ENCODE assay signal across 11 mouse cellular contexts in the genomic region with DNA sequence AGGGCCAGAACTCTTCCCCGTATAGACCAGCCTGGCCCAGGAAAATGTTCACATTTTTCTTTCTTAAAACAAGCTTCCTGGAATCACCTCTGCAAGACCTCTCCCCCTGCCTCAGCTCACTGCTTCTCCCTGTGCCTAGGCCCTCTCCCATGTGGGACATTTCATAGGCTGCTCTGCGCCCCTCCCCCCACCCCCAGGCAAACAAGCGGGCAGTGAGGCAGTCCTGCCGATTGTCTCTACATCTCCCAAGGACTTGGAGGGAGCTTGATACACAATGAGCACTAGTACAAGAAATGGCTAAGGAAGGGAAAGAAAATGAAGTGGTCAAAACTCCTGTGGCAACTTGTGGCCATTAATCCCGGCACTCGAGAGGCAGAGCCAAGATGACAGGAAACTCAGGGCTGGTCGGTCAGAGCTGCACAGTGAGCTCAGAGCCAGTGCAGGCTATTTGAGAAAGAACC. TPM values are rescaled to one million over a fixed set of nuclear protein-coding genes. Genes with fewer than 3 reads are reported as not detected.
DNase-seq lines count a peak whose midpoint lies in the region; ATAC-seq and TF ChIP-seq lines count a peak whose summit lies in the region.
"Had no signal": no experiment of that assay in that cellular context is flagged by ENCODE, and none has a peak within 500 bp of the region (broad histone marks: within the 10 kb centered on the region; RNA-seq: fewer than 3 reads in every experiment).

No protein-coding gene starts in this region.

- in situ Hi-C loops in CH12.LX (cut with MboI; ENCODE audit: low pct_ligation_motif_present, low pct_unique_long_range_greater_than_20kb, low sequenced_read_pairs), result no loop called here
- in situ Hi-C loops in ES-E14 (cut with MboI; ENCODE audit: low sequenced_read_pairs in 2 of 2, unreplicated experiment in 2 of 2), result no loop called here

- H3K9me3 ChIP-seq in hindbrain, embryonic 10.5 days, result no peaks in the 10 kb centered on the region
- H3K9me3 ChIP-seq in hindbrain, embryonic 11.5 days (ENCODE audit: control insufficient read depth, low read length), result no peaks in the 10 kb centered on the region
- H3K9me3 ChIP-seq in CH12.LX (replicated peaks; ENCODE audit: low read length) (no peaks in the 10 kb centered on the region), ES-E14 (ENCODE audit: control insufficient read depth, insufficient read depth, low read depth, low read length) (no peaks in the 10 kb centered on the region)
- no peaks in the 10 kb centered on the region for H3K9me3 ChIP-seq in limb, embryonic 11.5 days (ENCODE audit: control insufficient read depth, low read length)
- H3K9me3 ChIP-seq: hindbrain, embryonic 12.5 days had no signal

- WGBS in hindbrain, embryonic 10.5 days, result 34% methylated on average over 7 of the region's 7 CpGs
- WGBS in hindbrain, embryonic 11.5 days, result 38% methylated on average over 7 of the region's 7 CpGs
- WGBS in limb, embryonic 11.5 days, result 30% methylated on average over 7 of the region's 7 CpGs

- DNase-seq in hindbrain, embryonic 10.5 days (ENCODE audit: low spot score), result no peak
- no peak for DNase-seq in hindbrain, embryonic 11.5 days (ENCODE audit: low spot score)
- DNase-seq in CH12.LX (ENCODE audit: extremely low read depth) (peak; percentile 34), ES-E14 (ENCODE audit: low read depth, low spot score) (no peak)
- DNase-seq in limb, embryonic 11.5 days (ENCODE audit: low spot score), result no peak
- no peak for DNase-seq in yolk sac, embryonic 10.5 days (ENCODE audit: low spot score)
- no peak for DNase-seq in gastrocnemius, postnatal 4 days (ENCODE audit: low spot score in 2 of 2)
- DNase-seq: cerebellum, adult 9-11 months; kidney, postnatal 36 days had no signal

- TF ChIP-seq EP300 in CH12.LX (IDR thresholded peaks at IDR 0.05; ENCODE audit: low read length), result no peak

- no peak for TF ChIP-seq POLR2A in CH12.LX (IDR thresholded peaks at IDR 0.05; ENCODE audit: low read depth, low read length)

- peaks cover 23% of the 10 kb centered on the region for H3K79me2 ChIP-seq in CH12.LX (replicated peaks; ENCODE audit: control insufficient read depth, extremely low read depth, insufficient read depth, poor library complexity, severe bottlenecking)

- no peak overlapping the region for H3K9ac ChIP-seq in hindbrain, embryonic 11.5 days (ENCODE audit: low read depth, low read length)
- H3K9ac ChIP-seq in CH12.LX (ENCODE audit: insufficient read depth, low read depth) (peak overlapping the region; percentile 92), ES-E14 (ENCODE audit: insufficient read depth, low read depth, low read length, poor library complexity, severe bottlenecking) (peak overlapping the region; percentile 66; the same call in 1 of the 2 replicates)
- 0 out of 2 replicates have a peak overlapping the region, but pooled peaks have one; percentile 27 for H3K9ac ChIP-seq in limb, embryonic 11.5 days (ENCODE audit: low read length)
- H3K9ac ChIP-seq: hindbrain, embryonic 12.5 days had no signal

- no peak for TF ChIP-seq CTCF in CH12.LX (conservative IDR thresholded peaks at IDR 0.05 in 1 of 2, IDR thresholded peaks at IDR 0.05 in 1 of 2; ENCODE audit: low read depth in 2 of 2, low read length in 2 of 2)

- peaks cover 20% of the 10 kb centered on the region for H3K27me3 ChIP-seq in hindbrain, embryonic 10.5 days (ENCODE audit: insufficient read depth, poor library complexity, severe bottlenecking)
- no peaks in the 10 kb centered on the region for H3K27me3 ChIP-seq in hindbrain, embryonic 11.5 days (ENCODE audit: control insufficient read depth, insufficient read depth, low read length)
- H3K27me3 ChIP-seq in CH12.LX (replicated peaks), result no peaks in the 10 kb centered on the region
- H3K27me3 ChIP-seq in limb, embryonic 11.5 days (ENCODE audit: control insufficient read depth, insufficient read depth, low read length), result no peaks in the 10 kb centered on the region

- no peak overlapping the region for H3K4me3 ChIP-seq in hindbrain, embryonic 10.5 days
- no peak overlapping the region for H3K4me3 ChIP-seq in hindbrain, embryonic 11.5 days (ENCODE audit: low read depth, low read length)
- H3K4me3 ChIP-seq in CH12.LX (replicated peaks in 1 of 3; ENCODE audit: low read depth in 2 of 3, low read length in 2 of 3, poor library complexity in 1 of 3) (peak overlapping the region; percentile 59 to 85 (median 76)), ES-E14 (ENCODE audit: insufficient read depth in 1 of 2, low read depth in 1 of 2, low read length in 2 of 2, poor library complexity in 1 of 2, severe bottlenecking in 1 of 2) (peak overlapping the region; percentile 45 to 57)
- no peak overlapping the region for H3K4me3 ChIP-seq in limb, embryonic 11.5 days (ENCODE audit: low read depth, low read length)
- H3K4me3 ChIP-seq: hindbrain, embryonic 12.5 days had no signal

- H3K36me3 ChIP-seq in hindbrain, embryonic 10.5 days, result no peaks in the 10 kb centered on the region
- no peaks in the 10 kb centered on the region for H3K36me3 ChIP-seq in hindbrain, embryonic 11.5 days (ENCODE audit: control insufficient read depth, insufficient read depth, low read length)
- peaks cover 2 to 8% of the 10 kb centered on the region in 2 experiments for H3K36me3 ChIP-seq in CH12.LX (replicated peaks in 1 of 2; ENCODE audit: control insufficient read depth in 1 of 2, insufficient read depth in 1 of 2, low read length in 1 of 2)
- H3K36me3 ChIP-seq in ES-E14 (ENCODE audit: control insufficient read depth, insufficient read depth, low read length, poor library complexity, severe bottlenecking), result no peaks in the 10 kb centered on the region
- no peaks in the 10 kb centered on the region for H3K36me3 ChIP-seq in limb, embryonic 11.5 days (ENCODE audit: control insufficient read depth, insufficient read depth, low read length)
- H3K36me3 ChIP-seq: hindbrain, embryonic 12.5 days had no signal

- H3K4me2 ChIP-seq in hindbrain, embryonic 11.5 days (replicated peaks; ENCODE audit: low read depth, low read length), result no peak overlapping the region
- H3K4me2 ChIP-seq in CH12.LX (ENCODE audit: insufficient read depth, low read depth, poor library complexity, severe bottlenecking), result peak overlapping the region; percentile 90
- H3K4me2 ChIP-seq in limb, embryonic 11.5 days (ENCODE audit: low read depth, severe bottlenecking), result no peak overlapping the region
- H3K4me2 ChIP-seq: hindbrain, embryonic 12.5 days had no signal

- H3K4me1 ChIP-seq in hindbrain, embryonic 10.5 days (replicated peaks), result peaks cover 38% of the 10 kb centered on the region
- H3K4me1 ChIP-seq in hindbrain, embryonic 11.5 days (replicated peaks; ENCODE audit: control insufficient read depth, insufficient read depth, low read length), result no peaks in the 10 kb centered on the region
- H3K4me1 ChIP-seq in CH12.LX (ENCODE audit: control insufficient read depth in 1 of 2, insufficient read depth in 2 of 2) (peaks cover 41 to 75% of the 10 kb centered on the region in 2 experiments), ES-E14 (ENCODE audit: control insufficient read depth in 2 of 2, insufficient read depth in 2 of 2, low read length in 2 of 2, poor library complexity in 1 of 2) (peaks cover 4 to 45% of the 10 kb centered on the region in 2 experiments; a peak in 3 of 4 replicates)
- H3K4me1 ChIP-seq in limb, embryonic 11.5 days (ENCODE audit: control insufficient read depth, insufficient read depth, low read length), result peaks cover 9% of the 10 kb centered on the region; the same call in 1 of the 2 replicates

- dilution Hi-C loops in CH12.LX (cut with MboI; ENCODE audit: extremely low pct_ligation_motif_present, extremely low pct_unique_long_range_greater_than_20kb, low sequenced_read_pairs), result no loop called here

- TF ChIP-seq RAD21 in CH12.LX (IDR thresholded peaks at IDR 0.05; ENCODE audit: low read depth, low read length), result no peak

- ATAC-seq in hindbrain, embryonic 11.5 days (ENCODE audit: low FRiP score), result no peak
- ATAC-seq in limb, embryonic 11.5 days (ENCODE audit: insufficient number of reproducible peaks, low FRiP score, low TSS enrichment, low read depth), result no peak

- peak overlapping the region; percentile 50; the same call in 1 of the 2 replicates for H3K27ac ChIP-seq in hindbrain, embryonic 10.5 days
- no peak overlapping the region for H3K27ac ChIP-seq in hindbrain, embryonic 11.5 days (ENCODE audit: low read depth, low read length)
- peak overlapping the region; percentile 96 for H3K27ac ChIP-seq in CH12.LX (ENCODE audit: insufficient read depth, low read depth)
- H3K27ac ChIP-seq in ES-E14 (ENCODE audit: insufficient read depth, low read depth, low read length, poor library complexity, severe bottlenecking), result peak overlapping the region; percentile 55
- H3K27ac ChIP-seq in limb, embryonic 11.5 days (replicated peaks; ENCODE audit: low read depth, low read length), result no peak overlapping the region
- H3K27ac ChIP-seq: hindbrain, embryonic 12.5 days had no signal

RNA-seq across cellular contexts. Expression of gene Ahnak2, which starts 8.1 kb away (rescaled TPM):
- polyA plus RNA-seq in hindbrain, embryonic 10.5 days (2016; fragmentation: Nextera tagmentation; extraction: Ambion mirVana), result 0.16 and 0.37 TPM in 2 replicates
- 0.21 and 0.29 TPM in 2 replicates for polyA plus RNA-seq in hindbrain, embryonic 11.5 days (2014; fragmentation: Nextera tagmentation; extraction: Ambion mirVana)
- total RNA-seq in CH12.LX (2012; rRNA removed), result 16.2 and 27.7 TPM in 2 replicates
- total RNA-seq in CH12.LX (2014; rRNA removed), result 2.0 and 3.1 TPM in 2 replicates
- polyA plus RNA-seq in CH12.LX (2012; ENCODE audit: insufficient read length, low read depth), result 14.4 and 14.6 TPM in 2 replicates
- total RNA-seq in ES-E14 (2012; rRNA removed), result 22.8 and 25.2 TPM in 2 replicates
- polyA plus RNA-seq in limb, embryonic 11.5 days (2014; fragmentation: Nextera tagmentation; extraction: Ambion mirVana), result 0.17 and 0.40 TPM in 2 replicates
- 10 to 100 TPM; 26.7 to 32.1 TPM for total RNA-seq in gastrocnemius, postnatal 4 days (2021)
- total RNA-seq: megakaryocyte-erythroid progenitor cell, adult 5-6 weeks had no signal

RNA-seq across cellular contexts. Expression of gene Clba1, which starts 14.4 kb away (rescaled TPM):
- polyA plus RNA-seq in hindbrain, embryonic 10.5 days (2016; fragmentation: Nextera tagmentation; extraction: Ambion mirVana), result 15.5 and 17.2 TPM in 2 replicates
- 15.4 and 15.9 TPM in 2 replicates for polyA plus RNA-seq in hindbrain, embryonic 11.5 days (2014; fragmentation: Nextera tagmentation; extraction: Ambion mirVana)
- 3.1 and 3.5 TPM in 2 replicates for total RNA-seq in CH12.LX (2012; rRNA removed)
- total RNA-seq in CH12.LX (2014; rRNA removed), result 2.5 TPM in 2 replicates
- 3.0 and 3.5 TPM in 2 replicates for polyA plus RNA-seq in CH12.LX (2012; ENCODE audit: insufficient read length, low read depth)
- 3.1 and 5.0 TPM in 2 replicates for total RNA-seq in ES-E14 (2012; rRNA removed)
- 7.0 and 7.6 TPM in 2 replicates for polyA plus RNA-seq in limb, embryonic 11.5 days (2014; fragmentation: Nextera tagmentation; extraction: Ambion mirVana)
- total RNA-seq in gastrocnemius, postnatal 4 days (2021), result 1 to 10 TPM in 1 of 2 experiments, under 1 TPM in 1; 0.96 to 1.4 TPM

RNA-seq across cellular contexts. Expression of gene Pld4, which starts 33.9 kb away (rescaled TPM):
- polyA plus RNA-seq in hindbrain, embryonic 10.5 days (2016; fragmentation: Nextera tagmentation; extraction: Ambion mirVana), result 5.2 and 5.7 TPM in 2 replicates
- 4.7 and 6.2 TPM in 2 replicates for polyA plus RNA-seq in hindbrain, embryonic 11.5 days (2014; fragmentation: Nextera tagmentation; extraction: Ambion mirVana)
- total RNA-seq in CH12.LX (2012; rRNA removed) (149 and 155 TPM in 2 replicates), CH12.LX (2014; rRNA removed) (112 and 117 TPM in 2 replicates), ES-E14 (2012; rRNA removed) (2.4 and 4.7 TPM in 2 replicates)
- polyA plus RNA-seq in CH12.LX (2012; ENCODE audit: insufficient read length, low read depth), result 196 and 226 TPM in 2 replicates
- 2.8 TPM in 2 replicates for polyA plus RNA-seq in limb, embryonic 11.5 days (2014; fragmentation: Nextera tagmentation; extraction: Ambion mirVana)
- 10 to 100 TPM; 12.5 TPM for total RNA-seq in gastrocnemius, postnatal 4 days (2021)

RNA-seq across cellular contexts. Expression of gene Cdca4, which starts 34.8 kb away (rescaled TPM):
- polyA plus RNA-seq in hindbrain, embryonic 10.5 days (2016; fragmentation: Nextera tagmentation; extraction: Ambion mirVana), result 176 and 179 TPM in 2 replicates
- 146 and 151 TPM in 2 replicates for polyA plus RNA-seq in hindbrain, embryonic 11.5 days (2014; fragmentation: Nextera tagmentation; extraction: Ambion mirVana)
- total RNA-seq in CH12.LX (2012; rRNA removed) (78.0 and 90.6 TPM in 2 replicates), CH12.LX (2014; rRNA removed) (111 and 128 TPM in 2 replicates), ES-E14 (2012; rRNA removed) (74.8 and 78.2 TPM in 2 replicates)
- 68.3 and 78.0 TPM in 2 replicates for polyA plus RNA-seq in CH12.LX (2012; ENCODE audit: insufficient read length, low read depth)
- polyA plus RNA-seq in limb, embryonic 11.5 days (2014; fragmentation: Nextera tagmentation; extraction: Ambion mirVana), result 180 and 189 TPM in 2 replicates
- 10 to 100 TPM; 17.1 to 20.6 TPM for total RNA-seq in gastrocnemius, postnatal 4 days (2021)

Comparison
In these comparisons a context has a peak if more than half of its experiments do, and no peak if none do; other contexts are left out.
1. H3K27ac ChIP-seq: peak in hindbrain, embryonic 10.5 days (single experiment), CH12.LX (single experiment) and ES-E14 (single experiment); none in hindbrain, embryonic 11.5 days (single experiment) and limb, embryonic 11.5 days (single experiment).
2. H3K4me3 ChIP-seq: peak in CH12.LX (3 of 3) and ES-E14 (2 of 2); none in hindbrain, embryonic 10.5 days (single experiment), hindbrain, embryonic 11.5 days (single experiment) and limb, embryonic 11.5 days (single experiment).
3. RNA of gene Ahnak2, which starts 8.1 kb away (polyA plus RNA-seq): 14.4 to 14.6 TPM in CH12.LX; 0.16 to 0.37 TPM in hindbrain, embryonic 10.5 days, 0.21 to 0.29 TPM in hindbrain, embryonic 11.5 days and 0.17 to 0.40 TPM in limb, embryonic 11.5 days; every median in the first group is over 10 times any median in the second.
4. RNA of gene Pld4, which starts 33.9 kb away (polyA plus RNA-seq): 196 to 226 TPM in CH12.LX; 4.7 to 6.2 TPM in hindbrain, embryonic 11.5 days, 5.2 to 5.7 TPM in hindbrain, embryonic 10.5 days and 2.8 TPM in limb, embryonic 11.5 days; every median in the first group is over 10 times any median in the second.